Mouse (Mus musculus): Measurements from ENCODE around the gene Wwox.
A peak's percentile ranks its signal among the peaks of the same experiment; 100 is the strongest.

GRCm38 (mm10) chr8:114777271-114777980 is 338.0 kb downstream of the Wwox start:
- TF ChIP-seq EP300 (IDR thresholded peaks at IDR 0.05; ENCODE audit: low read depth) (peak; percentile 26; the same call in 1 of the 2 replicates), CTCF (IDR thresholded peaks at IDR 0.05; ENCODE audit: low read depth) (no peak)

All from liver, embryonic 14.5 days (tissue).